Mouse (Mus musculus) brain, embryonic 14.5 days (tissue): ENCODE measurements at regions not wholly inside any gene's neighbourhood (a gene's known extent, or its start where the extent isn't known, plus 50 kb on each side); places are given as distances from the start of the nearest gene placed in this dataset.

ENCODE experiments used
- CTCF ChIP-seq: fragments of 200-500 bp; IDR thresholded peaks from 2 replicates; pipeline ENCODE4 v1.5.1; 2012; ENCODE audit warnings: inconsistent platforms, mild to moderate bottlenecking, moderate library complexity, borderline replicate concordance; ENCODE audit not compliant: insufficient read depth, insufficient read length; ENCODE audit errors: extremely low read depth
- POLR2A ChIP-seq: fragments of 200-500 bp; IDR thresholded peaks from 2 replicates; pipeline ENCODE4 v1.6.1; 2012; ENCODE audit warnings: mild to moderate bottlenecking, inconsistent platforms, borderline replicate concordance; ENCODE audit not compliant: poor library complexity, insufficient read depth, insufficient read length, severe bottlenecking; ENCODE audit errors: extremely low read depth

- no peak for TF ChIP-seq CTCF
- no peak for TF ChIP-seq POLR2A
These were observed 66.4 kb upstream of the Nap1l2 start for GRCm38 (mm10) chrX:103252881-103253280.
